Mouse (Mus musculus) kidney, postnatal 0 days (tissue): ENCODE measurements at regions not wholly inside any gene's neighbourhood (a gene's known extent, or its start where the extent isn't known, plus 50 kb on each side); places are given as distances from the start of the nearest gene placed in this dataset.

Experiments
- ATAC-seq: fragments of 200-750 bp; cut with Nextera tagmentation; replicated peaks from 2 replicates; pipeline ENCODE4 v1.8.0; 2017; ENCODE audit warnings: low read depth, moderate number of reproducible peaks, moderate TSS enrichment, moderate library complexity; ENCODE audit not compliant: low FRiP score
- DNase-seq: peaks from one replicate; pipeline ENCODE4 v3.0.0-alpha.2; 2016; ENCODE audit warnings: low spot score
- H3K27ac ChIP-seq: fragments of 300-500 bp; sonication (generic); 2 replicates; pipeline ENCODE4 v1.5.1; 2014; ENCODE audit warnings: mild to moderate bottlenecking
- H3K27me3 ChIP-seq: fragments of 300-500 bp; sonication (generic); 2 replicates; pipeline ENCODE4 v1.6.1; 2014; ENCODE audit warnings: low read length, mixed read lengths; ENCODE audit not compliant: insufficient read depth
- H3K36me3 ChIP-seq: fragments of 300-500 bp; sonication (generic); 2 replicates; pipeline ENCODE4 v1.6.1; 2014; ENCODE audit warnings: low read length, mixed read lengths; ENCODE audit not compliant: insufficient read depth
- H3K4me1 ChIP-seq: fragments of 300-500 bp; sonication (generic); replicated peaks from 2 replicates; pipeline ENCODE4 v1.6.1; 2014; ENCODE audit warnings: antibody characterized with exemption, low read length, mixed read lengths; ENCODE audit not compliant: insufficient read depth
- H3K4me2 ChIP-seq: fragments of 300-500 bp; sonication (generic); 2 replicates; pipeline ENCODE4 v1.6.1; 2014; ENCODE audit warnings: mild to moderate bottlenecking, low read length, moderate library complexity, mixed read lengths
- H3K4me3 ChIP-seq: fragments of 300-500 bp; sonication (generic); replicated peaks from 2 replicates; pipeline ENCODE4 v1.5.1; 2014; ENCODE audit warnings: low read depth, low read length
- H3K9ac ChIP-seq: fragments of 300-500 bp; sonication (generic); 2 replicates; pipeline ENCODE4 v1.6.1; 2014; ENCODE audit warnings: low read depth, low read length
- H3K9me3 ChIP-seq: fragments of 300-500 bp; sonication (generic); replicated peaks from 2 replicates; pipeline ENCODE4 v1.6.1; 2016; ENCODE audit warnings: low read length, inconsistent platforms, mixed read lengths
- CTCF ChIP-seq: IDR thresholded peaks from 2 replicates; pipeline ENCODE4 v1.5.1; 2016; ENCODE audit warnings: antibody characterized with exemption, low read depth, mild to moderate bottlenecking, moderate library complexity
- WGBS: fragments of 180-500 bp; shearing (Covaris S2); extraction: QIAGEN DNeasy Blood & Tissue Kit; methylation state at CpG from one replicate; pipeline ENCODE4 v1.1.7; 2014; 5-methylcytosine and 5-hydroxymethylcytosine counted together

GRCm38 (mm10) chr9:27242325-27242724 lies 56.7 kb upstream of the Igsf9b start:
- Histone ChIP-seq H3K36me3 (no peaks in the 10 kb centered on the region), H3K27me3 (no peaks in the 10 kb centered on the region), H3K4me2 (no peak overlapping the region), H3K4me1 (no peaks in the 10 kb centered on the region), H3K9me3 (no peaks in the 10 kb centered on the region), H3K27ac (no peak overlapping the region), H3K4me3 (no peak overlapping the region), H3K9ac (no peak overlapping the region)
- TF ChIP-seq CTCF, result no peak
- 26% methylated on average over 3 of the region's 3 CpGs for WGBS
- DNase-seq, result no peak
- ATAC-seq, result no peak

DNA sequence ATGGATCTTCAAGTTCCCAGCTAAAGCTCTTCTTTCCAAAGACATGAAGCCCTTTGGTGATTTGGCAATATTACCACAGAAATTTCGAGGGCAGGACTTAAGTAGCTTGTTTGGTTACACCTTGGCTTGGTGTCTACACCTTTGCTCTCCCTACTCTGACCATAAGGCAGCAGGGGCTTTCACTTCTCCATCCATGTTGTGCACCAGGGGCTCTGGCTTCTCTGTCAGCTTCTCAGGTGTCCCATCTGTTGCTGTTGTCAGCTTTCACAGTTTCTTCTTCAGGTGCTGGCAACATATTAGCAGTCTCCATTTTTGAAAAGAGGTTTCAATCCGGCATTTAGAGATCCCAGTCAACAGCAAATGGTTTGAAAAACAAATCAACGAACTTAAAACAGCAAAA lies 58.1 kb upstream of the Igsf9b start:
- H3K4me2 ChIP-seq, result no peak overlapping the region
- ATAC-seq (no peak), DNase-seq (no peak)
- H3K36me3 ChIP-seq, result no peaks in the 10 kb centered on the region
- H3K4me3 ChIP-seq, result no peak overlapping the region
- H3K9me3 ChIP-seq, result no peaks in the 10 kb centered on the region
- 72% methylated on average over 3 of the region's 3 CpGs for WGBS
- no peak overlapping the region for H3K27ac ChIP-seq
- H3K9ac ChIP-seq, result no peak overlapping the region
- no peaks in the 10 kb centered on the region for H3K4me1 ChIP-seq
- H3K27me3 ChIP-seq, result no peaks in the 10 kb centered on the region
- TF ChIP-seq CTCF, result no peak

DNA sequence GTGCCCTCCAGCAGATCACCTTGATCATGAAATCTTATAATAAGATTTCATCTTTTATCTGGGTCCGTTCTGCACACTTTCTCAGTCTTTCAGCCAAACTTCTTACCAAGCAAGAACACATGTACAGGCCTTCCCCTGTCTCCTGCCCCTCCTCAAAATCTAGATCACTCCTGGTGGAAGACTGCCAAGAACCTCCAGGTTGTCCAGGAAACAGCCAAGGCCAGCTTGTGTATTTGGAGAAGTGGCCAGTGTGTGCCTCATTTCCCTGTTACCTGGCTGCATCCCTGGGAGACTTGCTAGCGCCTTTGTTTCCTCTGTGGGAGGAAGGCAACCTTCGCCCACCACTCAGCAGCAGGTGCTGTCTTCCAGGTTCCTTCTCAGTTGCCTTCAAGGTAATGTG lies 58.5 kb upstream of the Igsf9b start:
- Histone ChIP-seq H3K9ac (no peak overlapping the region), H3K4me1 (no peaks in the 10 kb centered on the region), H3K36me3 (no peaks in the 10 kb centered on the region), H3K9me3 (no peaks in the 10 kb centered on the region), H3K4me3 (no peak overlapping the region), H3K27me3 (no peaks in the 10 kb centered on the region), H3K27ac (no peak overlapping the region), H3K4me2 (no peak overlapping the region)
- 84% methylated on average over 3 of the region's 3 CpGs for WGBS
- DNase-seq, result no peak
- ATAC-seq, result no peak
- no peak for TF ChIP-seq CTCF

GRCm38 (mm10) chr9:27232692-27233091 lies 66.3 kb upstream of the Igsf9b start:
- Histone ChIP-seq H3K4me1 (no peaks in the 10 kb centered on the region), H3K27ac (no peak overlapping the region), H3K9me3 (no peaks in the 10 kb centered on the region), H3K36me3 (no peaks in the 10 kb centered on the region), H3K4me2 (no peak overlapping the region), H3K9ac (no peak overlapping the region), H3K27me3 (no peaks in the 10 kb centered on the region), H3K4me3 (no peak overlapping the region)
- DNase-seq (no peak), ATAC-seq (no peak)
- TF ChIP-seq CTCF, result no peak
- WGBS, result 77% methylated on average over 4 of the region's 4 CpGs

DNA sequence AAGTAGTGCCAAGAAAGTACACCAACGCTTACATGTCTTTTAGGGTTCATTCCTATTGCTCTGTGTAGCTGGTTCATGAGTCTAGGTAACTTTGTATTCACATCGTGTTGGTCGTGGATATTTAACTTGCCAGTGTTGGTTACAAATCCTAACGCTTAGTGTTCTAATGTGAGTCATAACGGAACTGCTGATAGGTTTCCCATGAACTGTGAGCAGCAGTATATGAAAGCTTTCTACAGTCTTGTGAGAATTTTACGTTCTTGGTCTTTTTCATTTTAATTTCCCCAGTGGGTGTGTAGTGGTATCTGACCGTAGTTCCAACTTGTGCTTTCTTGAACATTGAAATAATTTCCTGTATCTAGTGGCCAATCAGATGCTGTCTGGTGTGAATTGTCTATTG lies 71.5 kb upstream of the Igsf9b start:
- no peak for ATAC-seq
- 90% methylated on average over 7 of the region's 7 CpGs for WGBS

GRCm38 (mm10) chr9:27221183-27221582 lies 66.0 kb upstream of the Jam3 start:
- Histone ChIP-seq H3K4me2 (no peak overlapping the region), H3K9ac (no peak overlapping the region), H3K27me3 (no peaks in the 10 kb centered on the region), H3K4me1 (no peaks in the 10 kb centered on the region), H3K36me3 (no peaks in the 10 kb centered on the region), H3K27ac (no peak overlapping the region), H3K9me3 (no peaks in the 10 kb centered on the region), H3K4me3 (no peak overlapping the region)
- DNase-seq (no peak), ATAC-seq (no peak)
- peak; percentile 42 for TF ChIP-seq CTCF
- WGBS, result 84% methylated on average over 7 of the region's 7 CpGs

More for the DNA sequence above, 71.5 kb upstream of the Igsf9b start:
- DNase-seq, result no peak
- Histone ChIP-seq H3K4me1 (no peaks in the 10 kb centered on the region), H3K36me3 (no peaks in the 10 kb centered on the region), H3K27me3 (no peaks in the 10 kb centered on the region), H3K9me3 (no peaks in the 10 kb centered on the region), H3K27ac (no peak overlapping the region), H3K4me3 (no peak overlapping the region), H3K9ac (no peak overlapping the region), H3K4me2 (no peak overlapping the region)
- no peak for TF ChIP-seq CTCF

- ATAC-seq, result no peak
- 84% methylated on average over 7 of the region's 7 CpGs for WGBS
- Histone ChIP-seq H3K4me1 (no peaks in the 10 kb centered on the region), H3K27me3 (no peaks in the 10 kb centered on the region), H3K4me2 (no peak overlapping the region), H3K9ac (no peak overlapping the region), H3K36me3 (no peaks in the 10 kb centered on the region), H3K4me3 (no peak overlapping the region), H3K9me3 (no peaks in the 10 kb centered on the region), H3K27ac (no peak overlapping the region)
- no peak for DNase-seq
- no peak for TF ChIP-seq CTCF
These were observed 60.8 kb upstream of the Jam3 start for GRCm38 (mm10) chr9:27216024-27216423.
